Mouse (Mus musculus): ENCODE measurements at regions not wholly inside any gene's neighbourhood (a gene's known extent, or its start where the extent isn't known, plus 50 kb on each side); places are given as distances from the start of the nearest gene placed in this dataset.

- H3ac ChIP-seq (ENCODE audit: control insufficient read depth, insufficient read length): no peak overlapping the region
- H3K27me3 ChIP-seq (ENCODE audit: control insufficient read depth, insufficient read depth, insufficient read length): no peaks in the 10 kb centered on the region
- H3K36me3 ChIP-seq (ENCODE audit: control insufficient read depth, insufficient read depth): no peaks in the 10 kb centered on the region
- H3K79me2 ChIP-seq (ENCODE audit: control insufficient read depth, insufficient read depth): no peaks in the 10 kb centered on the region
- TF ChIP-seq E2F4 (IDR thresholded peaks at IDR 0.05; ENCODE audit: insufficient read depth): no peak
- no peak for TF ChIP-seq MYOG (IDR thresholded peaks at IDR 0.05; ENCODE audit: control insufficient read depth in 1 of 3, insufficient read depth in 1 of 3, insufficient read length in 2 of 3, low read depth in 2 of 3)
- TF ChIP-seq SRF (IDR thresholded peaks at IDR 0.05; ENCODE audit: control insufficient read depth, insufficient read length, low read depth): no peak
- TF ChIP-seq CEBPB (IDR thresholded peaks at IDR 0.05; ENCODE audit: insufficient read depth, poor library complexity, severe bottlenecking): no peak
- TF ChIP-seq TCF3 (IDR thresholded peaks at IDR 0.05; ENCODE audit: insufficient read length, low read depth): no peak
- no peak for TF ChIP-seq USF1 (IDR thresholded peaks at IDR 0.05; ENCODE audit: low read depth)
- TF ChIP-seq MYOD1 (IDR thresholded peaks at IDR 0.05; ENCODE audit: control insufficient read depth in 1 of 3, insufficient read length in 2 of 3, low read depth in 2 of 3): peak in 2 of 3 experiments; percentile 20 to 26
- no peak for TF ChIP-seq REST (IDR thresholded peaks at IDR 0.05; ENCODE audit: insufficient read depth, insufficient read length)
- no peak overlapping the region for H3K4me3 ChIP-seq
- peak overlapping the region; percentile 67 for H3K4me2 ChIP-seq (ENCODE audit: low read depth)
These were observed 121.2 kb upstream of the Gm5148 start for GRCm38 (mm10) chr3:37845313-37846023.

GRCm38 (mm10) chr3:37844731-37845312, 120.5 kb upstream of the Gm5148 start:
- Histone ChIP-seq H3K79me2 (ENCODE audit: control insufficient read depth, insufficient read depth) (no peaks in the 10 kb centered on the region), H3K36me3 (ENCODE audit: control insufficient read depth, insufficient read depth) (no peaks in the 10 kb centered on the region), H3K4me2 (ENCODE audit: low read depth) (peak overlapping the region; percentile 67), H3K27me3 (ENCODE audit: control insufficient read depth, insufficient read depth, insufficient read length) (no peaks in the 10 kb centered on the region), H3K4me3 (no peak overlapping the region), H3ac (ENCODE audit: control insufficient read depth, insufficient read length) (no peak overlapping the region)
- TF ChIP-seq TCF12 (IDR thresholded peaks at IDR 0.05; ENCODE audit: insufficient read depth, poor library complexity, severe bottlenecking): no peak

GRCm38 (mm10) chr3:37842289-37842688, 118.0 kb upstream of the Gm5148 start:
- Histone ChIP-seq H3ac (ENCODE audit: control insufficient read depth, insufficient read length) (no peak overlapping the region), H3K4me2 (ENCODE audit: low read depth) (no peak overlapping the region), H3K79me2 (ENCODE audit: control insufficient read depth, insufficient read depth) (no peaks in the 10 kb centered on the region), H3K36me3 (ENCODE audit: control insufficient read depth, insufficient read depth) (no peaks in the 10 kb centered on the region), H3K4me3 (no peak overlapping the region), H3K27me3 (ENCODE audit: control insufficient read depth, insufficient read depth, insufficient read length) (no peaks in the 10 kb centered on the region)
- no peak for TF ChIP-seq MYOD1 (IDR thresholded peaks at IDR 0.05; ENCODE audit: control insufficient read depth in 1 of 3, insufficient read length in 2 of 3, low read depth in 2 of 3)
- no peak for TF ChIP-seq USF1 (IDR thresholded peaks at IDR 0.05; ENCODE audit: low read depth)
- TF ChIP-seq MYOG (IDR thresholded peaks at IDR 0.05; ENCODE audit: control insufficient read depth in 1 of 3, insufficient read depth in 1 of 3, insufficient read length in 2 of 3, low read depth in 2 of 3): no peak
- no peak for TF ChIP-seq TCF12 (IDR thresholded peaks at IDR 0.05; ENCODE audit: insufficient read depth, poor library complexity, severe bottlenecking)
- no peak for TF ChIP-seq POLR2AphosphoS2 (IDR thresholded peaks at IDR 0.05; ENCODE audit: insufficient read length, low read depth)
- TF ChIP-seq SRF (IDR thresholded peaks at IDR 0.05; ENCODE audit: control insufficient read depth, insufficient read length, low read depth): no peak
- no peak for TF ChIP-seq TCF3 (IDR thresholded peaks at IDR 0.05; ENCODE audit: insufficient read length, low read depth)
- TF ChIP-seq CEBPB (IDR thresholded peaks at IDR 0.05; ENCODE audit: insufficient read depth, poor library complexity, severe bottlenecking): no peak
- no peak for TF ChIP-seq REST (IDR thresholded peaks at IDR 0.05; ENCODE audit: insufficient read depth, insufficient read length)
- no peak for TF ChIP-seq POLR2A (IDR thresholded peaks at IDR 0.05; ENCODE audit: insufficient read length, low read depth)
- no peak for TF ChIP-seq MAX (IDR thresholded peaks at IDR 0.05; ENCODE audit: low read depth)
- TF ChIP-seq E2F4 (IDR thresholded peaks at IDR 0.05; ENCODE audit: insufficient read depth): no peak

- TF ChIP-seq SRF (IDR thresholded peaks at IDR 0.05; ENCODE audit: control insufficient read depth, insufficient read length, low read depth) (no peak), USF1 (IDR thresholded peaks at IDR 0.05; ENCODE audit: low read depth) (no peak), E2F4 (IDR thresholded peaks at IDR 0.05; ENCODE audit: insufficient read depth) (no peak), MYOD1 (IDR thresholded peaks at IDR 0.05; ENCODE audit: control insufficient read depth in 1 of 3, insufficient read length in 2 of 3, low read depth in 2 of 3) (peak in 2 of 3 experiments; percentile 4 to 30), REST (IDR thresholded peaks at IDR 0.05; ENCODE audit: insufficient read depth, insufficient read length) (no peak), TCF3 (IDR thresholded peaks at IDR 0.05; ENCODE audit: insufficient read length, low read depth) (no peak), MAX (IDR thresholded peaks at IDR 0.05; ENCODE audit: low read depth) (no peak), MYOG (IDR thresholded peaks at IDR 0.05; ENCODE audit: control insufficient read depth in 1 of 3, insufficient read depth in 1 of 3, insufficient read length in 2 of 3, low read depth in 2 of 3) (peak in 1 of 3 experiments; percentile 48), POLR2A (IDR thresholded peaks at IDR 0.05; ENCODE audit: insufficient read length, low read depth) (no peak), TCF12 (IDR thresholded peaks at IDR 0.05; ENCODE audit: insufficient read depth, poor library complexity, severe bottlenecking) (no peak), POLR2AphosphoS2 (IDR thresholded peaks at IDR 0.05; ENCODE audit: insufficient read length, low read depth) (no peak), CEBPB (IDR thresholded peaks at IDR 0.05; ENCODE audit: insufficient read depth, poor library complexity, severe bottlenecking) (no peak)
- H3K36me3 ChIP-seq (ENCODE audit: control insufficient read depth, insufficient read depth): no peaks in the 10 kb centered on the region
- no peak overlapping the region for H3K4me2 ChIP-seq (ENCODE audit: low read depth)
- no peaks in the 10 kb centered on the region for H3K79me2 ChIP-seq (ENCODE audit: control insufficient read depth, insufficient read depth)
- no peak overlapping the region for H3ac ChIP-seq (ENCODE audit: control insufficient read depth, insufficient read length)
- H3K27me3 ChIP-seq (ENCODE audit: control insufficient read depth, insufficient read depth, insufficient read length): no peaks in the 10 kb centered on the region
- no peak overlapping the region for H3K4me3 ChIP-seq
These were observed 114.6 kb upstream of the Gm5148 start for GRCm38 (mm10) chr3:37838896-37839295.

DNA sequence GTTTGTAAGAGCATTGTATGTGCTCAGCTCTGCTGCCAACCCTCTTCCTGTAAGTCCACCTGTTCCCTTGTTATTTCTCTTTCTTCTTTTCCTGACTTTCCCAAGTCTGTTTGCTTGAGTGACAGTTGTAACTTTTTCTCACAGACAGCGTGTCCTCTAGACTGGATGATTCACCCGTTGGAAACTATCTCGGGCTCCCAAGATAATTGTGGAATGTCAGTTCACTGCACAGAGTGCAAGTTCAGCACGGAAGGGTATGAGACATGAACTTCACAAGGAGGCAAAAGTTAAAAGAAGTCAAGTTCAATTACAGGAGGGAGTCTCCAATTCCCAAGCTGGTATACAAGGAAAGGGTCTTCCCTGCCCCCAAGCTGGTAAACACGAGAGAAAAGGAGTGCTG, 112.5 kb upstream of the Gm5148 start:
- no peaks in the 10 kb centered on the region for H3K79me2 ChIP-seq (ENCODE audit: control insufficient read depth, insufficient read depth)
- H3K36me3 ChIP-seq (ENCODE audit: control insufficient read depth, insufficient read depth): no peaks in the 10 kb centered on the region
- peak overlapping the region; percentile 8 for H3K4me2 ChIP-seq (ENCODE audit: low read depth)
- no peak overlapping the region for H3ac ChIP-seq (ENCODE audit: control insufficient read depth, insufficient read length)
- TF ChIP-seq MYOG (IDR thresholded peaks at IDR 0.05; ENCODE audit: control insufficient read depth in 1 of 3, insufficient read depth in 1 of 3, insufficient read length in 2 of 3, low read depth in 2 of 3) (no peak), MAX (IDR thresholded peaks at IDR 0.05; ENCODE audit: low read depth) (no peak), POLR2A (IDR thresholded peaks at IDR 0.05; ENCODE audit: insufficient read length, low read depth) (no peak), USF1 (IDR thresholded peaks at IDR 0.05; ENCODE audit: low read depth) (no peak), CEBPB (IDR thresholded peaks at IDR 0.05; ENCODE audit: insufficient read depth, poor library complexity, severe bottlenecking) (no peak), TCF12 (IDR thresholded peaks at IDR 0.05; ENCODE audit: insufficient read depth, poor library complexity, severe bottlenecking) (no peak), SRF (IDR thresholded peaks at IDR 0.05; ENCODE audit: control insufficient read depth, insufficient read length, low read depth) (no peak), MYOD1 (IDR thresholded peaks at IDR 0.05; ENCODE audit: control insufficient read depth in 1 of 3, insufficient read length in 2 of 3, low read depth in 2 of 3) (no peak), TCF3 (IDR thresholded peaks at IDR 0.05; ENCODE audit: insufficient read length, low read depth) (no peak), REST (IDR thresholded peaks at IDR 0.05; ENCODE audit: insufficient read depth, insufficient read length) (no peak), POLR2AphosphoS2 (IDR thresholded peaks at IDR 0.05; ENCODE audit: insufficient read length, low read depth) (no peak), E2F4 (IDR thresholded peaks at IDR 0.05; ENCODE audit: insufficient read depth) (no peak)
- H3K4me3 ChIP-seq: no peak overlapping the region
- H3K27me3 ChIP-seq (ENCODE audit: control insufficient read depth, insufficient read depth, insufficient read length): no peaks in the 10 kb centered on the region

Measured in myocyte (in vitro differentiated cells).